Mouse (Mus musculus): ENCODE results near the gene Alcam.

GRCm38 (mm10) chr16:52262582-52262981 is 191.3 kb downstream of the Alcam start:
- no peak for TF ChIP-seq GATA1 (IDR thresholded peaks at IDR 0.05; ENCODE audit: low read length)
- TF ChIP-seq TAL1 (IDR thresholded peaks at IDR 0.05; ENCODE audit: low read length): no peak
